Mouse (Mus musculus): Measurements from ENCODE around the gene Atg9a. TPM values are rescaled to one million over a fixed set of nuclear protein-coding genes. Genes with fewer than 3 reads are reported as not detected.

The Atg9a gene
- polyA plus RNA-seq, 1 experiment = 10.6 TPM

DNA sequence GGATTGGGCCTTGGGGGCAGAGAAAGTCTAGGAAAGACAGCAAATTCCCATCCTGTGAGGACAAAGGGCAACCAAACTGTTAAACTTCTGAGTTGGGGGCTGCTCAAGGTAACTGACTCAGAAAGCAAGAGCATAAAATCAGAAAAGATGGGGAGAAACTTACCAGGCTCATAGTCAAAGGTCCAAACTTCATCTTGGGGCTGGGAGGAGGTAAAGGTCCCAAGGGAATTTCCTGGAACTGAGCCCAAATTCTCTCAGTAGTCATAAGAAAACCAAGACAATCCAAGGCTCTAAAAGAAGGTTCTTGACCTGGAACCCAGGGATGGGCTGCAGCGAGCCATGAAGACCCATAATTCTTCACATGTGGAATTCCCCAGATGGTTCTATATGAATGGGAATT lies 9.2 kb upstream of the Atg9a start:
- Histone ChIP-seq H3K4me1 (ENCODE audit: control insufficient read depth, insufficient read depth, low read length) (no peaks in the 10 kb centered on the region), H3K27me3 (ENCODE audit: control insufficient read depth, insufficient read depth, low read length, poor library complexity, severe bottlenecking) (no peaks in the 10 kb centered on the region), H3K27ac (ENCODE audit: insufficient read depth, low read length) (no peak overlapping the region), H3K4me3 (ENCODE audit: low read depth, low read length) (no peak overlapping the region), H3K9ac (ENCODE audit: low read depth, poor library complexity, severe bottlenecking) (no peak overlapping the region), H3K9me3 (replicated peaks; ENCODE audit: control insufficient read depth, insufficient read depth, low read length, poor library complexity, severe bottlenecking) (no peaks in the 10 kb centered on the region), H3K36me3 (ENCODE audit: control insufficient read depth, insufficient read depth, low read length, poor library complexity, severe bottlenecking) (peaks cover 8% of the 10 kb centered on the region)
- no peak for TF ChIP-seq CTCF (IDR thresholded peaks at IDR 0.05; ENCODE audit: low read depth, low read length)
- no peak for TF ChIP-seq POLR2A (IDR thresholded peaks at IDR 0.05; ENCODE audit: insufficient read depth, low read length)
- no peak for TF ChIP-seq EP300 (IDR thresholded peaks at IDR 0.05; ENCODE audit: insufficient read depth, low read depth, low read length)

DNA sequence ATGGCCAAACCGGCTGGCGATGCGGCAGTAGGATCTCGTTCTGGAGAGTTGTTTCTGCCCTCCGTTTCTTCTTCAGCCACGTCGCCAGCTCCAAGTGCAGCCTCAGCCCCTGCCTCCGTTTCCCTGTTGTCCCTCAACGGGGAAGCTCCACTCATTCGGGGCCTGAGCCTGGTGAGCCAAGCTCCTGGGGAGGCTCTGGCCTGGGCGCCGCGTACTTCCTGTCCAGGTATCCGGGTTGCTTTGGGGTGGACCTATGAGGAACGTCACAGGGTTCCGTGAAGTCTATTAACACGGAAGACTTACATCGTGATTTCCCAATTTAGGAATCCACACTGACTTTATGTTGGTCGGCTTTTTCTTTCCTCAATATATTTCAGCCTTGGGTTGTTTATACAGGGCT lies 456 bp upstream of the Atg9a start:
- no peaks in the 10 kb centered on the region for H3K9me3 ChIP-seq (replicated peaks; ENCODE audit: control insufficient read depth, insufficient read depth, low read length, poor library complexity, severe bottlenecking)
- peak overlapping the region; percentile 22; the same call in 1 of the 2 replicates for H3K27ac ChIP-seq (ENCODE audit: insufficient read depth, low read length)

DNA sequence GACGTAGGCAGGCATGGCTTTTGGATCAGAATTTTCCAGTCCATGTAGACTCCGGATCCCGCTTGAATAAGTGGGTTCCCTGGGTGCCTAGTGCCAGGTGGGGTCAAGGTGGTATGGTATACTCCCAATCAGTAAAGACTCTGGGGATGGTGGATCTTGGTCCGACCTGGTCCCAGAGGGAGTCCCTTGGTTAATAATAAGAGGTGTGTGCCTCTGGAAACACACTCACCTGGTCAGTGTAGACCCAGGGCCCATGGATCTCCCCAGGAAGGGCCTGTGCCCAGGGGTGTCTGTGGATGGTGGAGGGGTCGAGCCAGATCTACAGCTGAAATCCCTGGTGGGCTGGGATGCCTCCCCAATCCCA lies 756 bp downstream of the Atg9a start:
- Histone ChIP-seq H3K9me3 (replicated peaks; ENCODE audit: control insufficient read depth, insufficient read depth, low read length, poor library complexity, severe bottlenecking) (no peaks in the 10 kb centered on the region), H3K4me1 (ENCODE audit: control insufficient read depth, insufficient read depth, low read length) (no peaks in the 10 kb centered on the region), H3K27ac (ENCODE audit: insufficient read depth, low read length) (no peak overlapping the region), H3K36me3 (ENCODE audit: control insufficient read depth, insufficient read depth, low read length, poor library complexity, severe bottlenecking) (0 out of 2 replicates have a peak, but pooled peaks cover 5% of the 10 kb centered on the region), H3K27me3 (ENCODE audit: control insufficient read depth, insufficient read depth, low read length, poor library complexity, severe bottlenecking) (no peaks in the 10 kb centered on the region), H3K9ac (ENCODE audit: low read depth, poor library complexity, severe bottlenecking) (peak overlapping the region; percentile 82), H3K4me3 (ENCODE audit: low read depth, low read length) (peak overlapping the region; percentile 86)
- TF ChIP-seq CTCF (IDR thresholded peaks at IDR 0.05; ENCODE audit: low read depth, low read length) (no peak), EP300 (IDR thresholded peaks at IDR 0.05; ENCODE audit: insufficient read depth, low read depth, low read length) (no peak), POLR2A (IDR thresholded peaks at IDR 0.05; ENCODE audit: insufficient read depth, low read length) (no peak)

More for the DNA sequence above, 456 bp upstream of the Atg9a start:
- peak overlapping the region; percentile 76 for H3K4me3 ChIP-seq (ENCODE audit: low read depth, low read length)
- no peaks in the 10 kb centered on the region for H3K4me1 ChIP-seq (ENCODE audit: control insufficient read depth, insufficient read depth, low read length)
- peak overlapping the region; percentile 58 for H3K9ac ChIP-seq (ENCODE audit: low read depth, poor library complexity, severe bottlenecking)
- H3K27me3 ChIP-seq (ENCODE audit: control insufficient read depth, insufficient read depth, low read length, poor library complexity, severe bottlenecking) = no peaks in the 10 kb centered on the region
- H3K36me3 ChIP-seq (ENCODE audit: control insufficient read depth, insufficient read depth, low read length, poor library complexity, severe bottlenecking) = 0 out of 2 replicates have a peak, but pooled peaks cover 5% of the 10 kb centered on the region
- TF ChIP-seq CTCF (IDR thresholded peaks at IDR 0.05; ENCODE audit: low read depth, low read length) (no peak), POLR2A (IDR thresholded peaks at IDR 0.05; ENCODE audit: insufficient read depth, low read length) (no peak), EP300 (IDR thresholded peaks at IDR 0.05; ENCODE audit: insufficient read depth, low read depth, low read length) (no peak)

DNA sequence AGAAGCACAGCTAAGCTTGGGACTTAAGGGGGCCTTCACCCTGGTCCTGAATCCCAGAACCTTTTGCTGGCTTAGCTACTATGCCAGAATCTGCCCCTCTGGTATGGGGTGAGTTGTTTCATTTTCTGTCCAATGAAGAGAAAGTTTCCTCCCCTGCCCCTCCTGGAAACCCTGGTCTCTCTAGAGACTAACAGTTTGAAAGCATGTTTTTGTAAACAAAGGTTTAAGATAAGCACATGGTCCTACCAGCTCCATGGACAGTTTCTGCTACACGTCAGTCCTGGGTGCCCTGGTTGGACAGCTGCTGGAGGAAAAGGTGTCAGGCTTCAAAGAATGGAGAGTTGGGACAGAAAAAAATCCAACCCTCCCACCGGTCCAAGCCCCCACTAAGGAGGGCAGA lies 1.4 kb downstream of the Atg9a start:
- Histone ChIP-seq H3K4me1 (ENCODE audit: control insufficient read depth, insufficient read depth, low read length) (no peaks in the 10 kb centered on the region), H3K27me3 (ENCODE audit: control insufficient read depth, insufficient read depth, low read length, poor library complexity, severe bottlenecking) (no peaks in the 10 kb centered on the region), H3K4me3 (ENCODE audit: low read depth, low read length) (no peak overlapping the region), H3K27ac (ENCODE audit: insufficient read depth, low read length) (no peak overlapping the region), H3K9me3 (replicated peaks; ENCODE audit: control insufficient read depth, insufficient read depth, low read length, poor library complexity, severe bottlenecking) (no peaks in the 10 kb centered on the region), H3K36me3 (ENCODE audit: control insufficient read depth, insufficient read depth, low read length, poor library complexity, severe bottlenecking) (0 out of 2 replicates have a peak, but pooled peaks cover 3% of the 10 kb centered on the region), H3K9ac (ENCODE audit: low read depth, poor library complexity, severe bottlenecking) (no peak overlapping the region)
- TF ChIP-seq CTCF (IDR thresholded peaks at IDR 0.05; ENCODE audit: low read depth, low read length) = no peak
- no peak for TF ChIP-seq POLR2A (IDR thresholded peaks at IDR 0.05; ENCODE audit: insufficient read depth, low read length)
- no peak for TF ChIP-seq EP300 (IDR thresholded peaks at IDR 0.05; ENCODE audit: insufficient read depth, low read depth, low read length)

DNA sequence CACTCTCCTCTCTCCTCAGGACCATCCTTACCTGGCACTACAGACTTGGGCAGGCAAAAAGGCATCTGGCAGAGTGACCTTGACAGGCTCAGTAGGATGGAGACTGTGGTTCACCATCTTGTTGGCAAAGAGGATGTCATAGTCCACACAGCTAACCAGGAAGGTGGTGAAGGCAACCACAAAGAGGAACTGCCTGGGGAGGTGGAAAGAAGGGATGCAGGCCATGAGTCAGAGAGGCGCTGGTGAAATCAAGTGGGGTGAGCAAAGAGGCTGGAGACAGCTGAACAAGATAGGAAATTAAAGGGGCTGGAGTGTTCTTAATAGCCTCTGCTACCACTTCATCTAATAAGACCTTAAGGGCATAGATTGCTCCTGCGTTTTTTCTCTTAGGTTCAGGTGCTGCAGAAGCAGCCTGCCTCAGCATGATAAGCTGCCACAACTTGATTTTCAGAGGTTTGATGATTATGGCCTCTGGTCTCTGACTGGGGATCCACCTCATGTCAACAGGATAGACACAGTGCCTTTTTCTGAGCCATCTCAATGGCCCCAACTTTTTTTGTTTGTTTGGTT lies 4.0 kb downstream of the Atg9a start:
- H3K36me3 ChIP-seq (ENCODE audit: control insufficient read depth, insufficient read depth, low read length, poor library complexity, severe bottlenecking) = no peaks in the 10 kb centered on the region
- no peaks in the 10 kb centered on the region for H3K9me3 ChIP-seq (replicated peaks; ENCODE audit: control insufficient read depth, insufficient read depth, low read length, poor library complexity, severe bottlenecking)
- H3K27ac ChIP-seq (ENCODE audit: insufficient read depth, low read length) = no peak overlapping the region
- TF ChIP-seq CTCF (IDR thresholded peaks at IDR 0.05; ENCODE audit: low read depth, low read length) (no peak), POLR2A (IDR thresholded peaks at IDR 0.05; ENCODE audit: insufficient read depth, low read length) (no peak), EP300 (IDR thresholded peaks at IDR 0.05; ENCODE audit: insufficient read depth, low read depth, low read length) (no peak)
- no peak overlapping the region for H3K4me3 ChIP-seq (ENCODE audit: low read depth, low read length)
- H3K4me1 ChIP-seq (ENCODE audit: control insufficient read depth, insufficient read depth, low read length) = no peaks in the 10 kb centered on the region
- no peak overlapping the region for H3K9ac ChIP-seq (ENCODE audit: low read depth, poor library complexity, severe bottlenecking)
- H3K27me3 ChIP-seq (ENCODE audit: control insufficient read depth, insufficient read depth, low read length, poor library complexity, severe bottlenecking) = no peaks in the 10 kb centered on the region

- H3K27ac ChIP-seq (ENCODE audit: insufficient read depth, low read length) = no peak overlapping the region
- no peak overlapping the region for H3K4me3 ChIP-seq (ENCODE audit: low read depth, low read length)
- H3K4me1 ChIP-seq (ENCODE audit: control insufficient read depth, insufficient read depth, low read length) = no peaks in the 10 kb centered on the region
- H3K9me3 ChIP-seq (replicated peaks; ENCODE audit: control insufficient read depth, insufficient read depth, low read length, poor library complexity, severe bottlenecking) = no peaks in the 10 kb centered on the region
- H3K27me3 ChIP-seq (ENCODE audit: control insufficient read depth, insufficient read depth, low read length, poor library complexity, severe bottlenecking) = no peaks in the 10 kb centered on the region
- H3K9ac ChIP-seq (ENCODE audit: low read depth, poor library complexity, severe bottlenecking) = no peak overlapping the region
- no peaks in the 10 kb centered on the region for H3K36me3 ChIP-seq (ENCODE audit: control insufficient read depth, insufficient read depth, low read length, poor library complexity, severe bottlenecking)
- no peak for TF ChIP-seq EP300 (IDR thresholded peaks at IDR 0.05; ENCODE audit: insufficient read depth, low read depth, low read length)
- no peak for TF ChIP-seq POLR2A (IDR thresholded peaks at IDR 0.05; ENCODE audit: insufficient read depth, low read length)
- no peak for TF ChIP-seq CTCF (IDR thresholded peaks at IDR 0.05; ENCODE audit: low read depth, low read length)
These were observed 4.9 kb downstream of the Atg9a start for GRCm38 (mm10) chr1:75187126-75187525.

Measured in ES-Bruce4 (cell line).